Mouse (Mus musculus) ovary, adult 18-20 months (tissue): ENCODE results near the gene Ten1.

Experiments
- DNase-seq: peaks from one replicate; pipeline ENCODE4 v3.0.0; 2022; ENCODE audit warnings: low spot score, mixed read lengths

Ten1 gene

DNA sequence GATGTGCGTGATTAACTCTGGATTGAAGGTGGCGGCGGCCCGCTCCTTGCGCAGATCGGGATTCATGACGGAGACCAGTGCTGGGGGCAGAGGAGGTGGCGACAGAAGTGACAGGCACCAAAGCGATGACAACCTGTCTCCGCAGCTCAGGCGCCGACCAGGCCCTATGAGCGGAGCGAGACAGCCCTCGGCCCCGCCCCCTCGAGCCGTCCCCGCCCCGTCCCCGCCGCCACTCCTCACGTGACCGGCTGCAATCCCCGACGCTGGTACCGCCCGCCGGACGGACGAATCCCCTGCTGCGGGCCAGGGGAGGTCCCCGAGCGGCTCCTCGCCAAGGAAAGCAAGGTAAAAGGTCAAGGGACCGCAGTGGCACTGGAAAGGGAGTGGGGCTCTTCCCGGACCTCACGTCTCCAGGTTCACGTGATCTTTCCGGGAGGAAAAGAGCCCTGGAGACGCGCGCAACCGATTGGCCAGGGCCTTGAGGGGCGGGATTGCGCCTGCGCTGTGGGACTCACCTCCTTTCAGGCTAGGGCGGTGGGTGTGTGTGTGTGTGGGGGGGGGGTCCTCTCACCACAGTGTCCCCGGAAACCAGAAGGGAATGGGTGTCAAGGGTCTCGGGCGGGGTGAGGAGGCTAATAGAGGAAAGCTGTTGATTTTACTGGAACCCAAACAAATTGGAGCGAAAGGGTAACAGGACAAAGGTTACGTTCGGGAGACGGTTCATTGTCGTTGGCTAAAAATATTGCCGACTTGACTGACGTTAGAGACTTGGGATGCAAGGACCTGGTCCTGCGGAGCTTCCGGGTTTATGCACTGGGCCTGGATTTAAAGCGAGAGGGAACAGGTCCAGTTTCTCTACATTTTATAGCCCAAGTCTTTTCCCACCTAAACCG lies at the start of gene Ten1, which contains the start of gene Acox1:
Gene Ten1 (plus strand): TSS at position 217 of the 893 bp plus-strand sequence.
Gene Acox1 (minus strand): TSS at position 407 of the 893 bp plus-strand sequence.
- peak; percentile 96 for DNase-seq

GRCm38 (mm10) chr11:116149341-116149740 lies 49.3 kb upstream of the Ten1 start:
- no peak for DNase-seq

DNA sequence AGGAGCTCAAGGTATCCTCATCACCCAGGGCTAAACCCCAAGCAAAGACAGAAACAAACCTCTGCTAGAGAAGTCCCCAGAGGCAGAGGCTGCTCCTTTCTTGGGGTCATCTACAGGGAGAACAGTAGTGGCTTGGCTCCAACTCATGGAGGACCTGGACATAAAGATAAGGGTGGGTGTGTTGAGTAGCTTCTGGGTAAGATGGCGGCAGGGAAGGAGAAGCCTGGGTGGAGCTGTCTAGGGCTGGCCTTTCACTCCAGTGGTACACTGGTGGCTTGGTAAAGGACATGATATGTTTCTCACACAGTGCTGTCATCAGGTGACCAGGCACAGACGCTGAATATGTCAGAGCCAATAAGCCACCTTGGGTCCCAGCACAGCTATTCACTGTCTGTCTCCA lies 47.7 kb upstream of the Ten1 start:
- DNase-seq: no peak

- DNase-seq: no peak
Measured at GRCm38 (mm10) chr11:116161312-116161711, 37.3 kb upstream of the Ten1 start.

GRCm38 (mm10) chr11:116162146-116162545 lies 36.5 kb upstream of the Ten1 start:
- DNase-seq: no peak

GRCm38 (mm10) chr11:116163002-116163401 lies 35.7 kb upstream of the Ten1 start:
- DNase-seq: no peak

DNA sequence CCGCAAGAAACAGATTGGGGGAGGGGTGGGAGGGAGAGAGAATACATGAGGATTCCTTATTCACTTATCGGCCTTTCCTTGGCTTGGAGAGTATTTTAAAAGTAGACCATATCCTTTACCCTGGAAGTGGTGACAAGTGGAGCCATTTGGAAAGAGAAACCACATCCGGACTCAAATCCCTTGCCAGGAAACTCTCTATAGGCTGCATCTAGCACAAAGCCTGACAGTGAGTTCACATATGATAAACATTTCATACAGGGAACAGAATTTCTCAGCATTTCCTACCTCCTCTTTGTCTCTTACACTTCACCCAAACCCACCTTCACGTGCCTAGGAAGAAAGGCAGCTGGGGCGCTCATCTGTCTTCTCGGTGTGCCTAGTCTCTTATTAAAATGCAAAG lies 31.4 kb upstream of the Ten1 start:
- no peak for DNase-seq

GRCm38 (mm10) chr11:116167884-116168439 lies 30.7 kb upstream of the Ten1 start, which contains the start of gene Fbf1:
Fbf1 (minus strand) TSS chr11:116168166.
- DNase-seq: peak; percentile 91

GRCm38 (mm10) chr11:116169214-116169613 lies 29.4 kb upstream of the Ten1 start:
- DNase-seq: no peak

DNA sequence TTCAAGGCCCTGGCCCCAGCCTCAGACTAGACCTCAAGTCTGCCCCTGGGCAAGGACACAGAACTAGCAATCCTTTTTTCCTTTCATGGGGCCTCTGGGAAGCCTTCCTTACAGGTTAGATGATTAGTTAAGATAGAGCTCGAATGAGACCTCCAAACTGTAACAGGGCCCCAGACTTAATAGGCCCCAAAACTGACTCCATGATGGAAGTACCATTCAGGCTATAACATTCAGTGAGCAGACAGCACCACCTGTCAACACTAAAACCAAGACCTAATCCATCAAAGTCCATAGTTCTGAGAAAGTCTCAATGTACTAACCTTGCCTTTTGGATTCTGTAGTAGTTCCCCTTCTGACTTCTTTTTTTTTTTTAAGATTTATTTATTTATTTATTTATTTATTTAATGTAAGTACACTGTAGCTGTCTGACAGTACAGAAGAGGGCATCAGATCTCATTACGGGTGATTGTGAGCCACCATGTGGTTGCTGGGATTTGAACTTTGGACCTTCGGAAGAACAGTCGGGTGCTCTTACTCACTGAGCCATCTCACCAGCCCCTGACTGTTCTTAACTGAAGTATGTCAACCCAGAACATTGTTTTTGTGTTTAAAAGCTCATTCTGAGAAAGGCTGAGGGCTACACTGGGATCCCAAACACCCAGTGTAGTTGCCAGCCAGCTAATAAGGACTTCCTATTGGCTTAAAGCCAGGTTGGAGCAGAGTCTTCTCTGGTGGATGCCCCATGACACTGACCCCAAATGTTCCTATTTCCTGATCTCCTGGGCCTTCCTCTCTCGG lies 28.5 kb upstream of the Ten1 start:
- no peak for DNase-seq

- DNase-seq: no peak
Measured at GRCm38 (mm10) chr11:116171959-116172358, 26.7 kb upstream of the Ten1 start.

GRCm38 (mm10) chr11:116174775-116175448 lies 23.7 kb upstream of the Ten1 start:
- no peak for DNase-seq

DNA sequence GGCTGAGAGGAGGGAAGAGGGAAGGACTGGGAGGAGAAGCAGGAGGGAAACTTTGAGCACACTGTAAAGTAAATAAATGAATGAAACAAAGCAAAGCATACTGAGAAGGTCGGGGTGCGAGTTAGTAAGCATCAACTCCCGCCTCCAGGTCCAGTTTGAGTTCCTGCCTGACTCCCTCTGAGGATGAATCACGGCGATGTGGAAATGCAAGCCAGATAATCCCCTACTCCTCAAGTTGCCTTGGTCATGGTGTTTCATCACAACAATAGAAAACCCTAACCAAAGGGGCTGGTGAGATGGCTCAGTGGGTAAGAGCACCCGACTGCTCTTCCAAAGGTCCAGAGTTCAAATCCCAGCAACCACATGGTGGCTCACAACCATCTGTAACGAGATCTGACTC lies 22.6 kb upstream of the Ten1 start:
- DNase-seq: no peak

GRCm38 (mm10) chr11:116178411-116179121 lies 20.1 kb upstream of the Ten1 start:
- no peak for DNase-seq

DNA sequence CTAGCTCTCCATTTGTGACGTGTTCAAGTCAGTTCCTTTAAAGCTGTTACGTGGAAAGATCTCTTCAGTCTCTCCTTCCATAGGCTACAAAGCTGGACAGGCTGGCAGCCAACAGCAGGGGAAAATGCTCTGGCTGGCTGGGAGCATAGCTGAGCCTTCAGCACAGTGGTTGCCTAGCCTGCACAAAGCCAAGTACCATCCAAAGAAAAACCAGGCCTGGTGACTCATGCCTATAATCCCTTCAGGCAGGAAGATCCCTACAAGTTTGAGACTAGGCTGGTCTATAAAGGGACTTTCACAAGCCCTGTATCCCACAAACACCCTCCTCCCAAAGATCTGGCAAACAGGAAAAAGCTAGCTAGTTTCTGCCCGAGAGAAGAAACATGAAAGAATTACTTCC lies 12.8 kb upstream of the Ten1 start:
- no peak for DNase-seq

- DNase-seq: no peak
Measured at GRCm38 (mm10) chr11:116186360-116186759, 12.3 kb upstream of the Ten1 start.

GRCm38 (mm10) chr11:116187226-116187930 lies 11.3 kb upstream of the Ten1 start:
- DNase-seq: no peak

DNA sequence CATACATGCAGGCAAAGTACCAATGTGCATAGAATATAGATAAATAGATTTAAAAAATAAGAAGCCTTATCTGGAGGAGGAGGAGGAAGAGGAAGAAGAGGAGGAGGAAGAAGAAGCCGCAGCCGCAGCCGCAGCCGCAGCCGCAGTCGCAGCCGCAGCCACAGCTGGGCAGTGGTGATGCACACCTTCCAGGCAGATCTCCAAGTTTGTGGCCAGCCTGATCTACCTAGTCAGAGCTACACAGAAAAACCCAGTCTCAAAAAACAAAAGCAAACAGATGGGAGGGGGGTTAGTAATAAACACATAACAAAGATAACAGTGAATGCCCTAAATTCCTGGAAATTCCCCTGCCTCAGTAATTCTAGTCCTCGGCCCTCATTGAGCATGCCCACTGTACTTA lies 4.0 kb upstream of the Ten1 start:
- DNase-seq: no peak

- no peak for DNase-seq
Measured at GRCm38 (mm10) chr11:116195252-116195651, 3.4 kb upstream of the Ten1 start.

- DNase-seq: no peak
Measured at GRCm38 (mm10) chr11:116196336-116196735, 2.3 kb upstream of the Ten1 start.
